Mouse (Mus musculus) inflammation-experienced regulatory T-cells, adult 6 months (primary cell): ENCODE data around the gene Cfap45. TPM values are rescaled to one million over a fixed set of nuclear protein-coding genes. Genes with fewer than 3 reads are reported as not detected.

ENCODE experiments used
- ATAC-seq: one replicate; pipeline ENCODE4 v1.8.0; 2017
- polyA plus RNA-seq, 3 experiments: library from polyadenylated mRNA; unstranded; fragments of 100-300 nt; shearing (Covaris generic); gene quantifications; one replicate each; pipeline ENCODE4 v1.2.1; 2017

The Cfap45 gene
- polyA plus RNA-seq, 3 experiments from 2014 or later, result 0.43 to 1.5 (median 1.2) TPM

DNA sequence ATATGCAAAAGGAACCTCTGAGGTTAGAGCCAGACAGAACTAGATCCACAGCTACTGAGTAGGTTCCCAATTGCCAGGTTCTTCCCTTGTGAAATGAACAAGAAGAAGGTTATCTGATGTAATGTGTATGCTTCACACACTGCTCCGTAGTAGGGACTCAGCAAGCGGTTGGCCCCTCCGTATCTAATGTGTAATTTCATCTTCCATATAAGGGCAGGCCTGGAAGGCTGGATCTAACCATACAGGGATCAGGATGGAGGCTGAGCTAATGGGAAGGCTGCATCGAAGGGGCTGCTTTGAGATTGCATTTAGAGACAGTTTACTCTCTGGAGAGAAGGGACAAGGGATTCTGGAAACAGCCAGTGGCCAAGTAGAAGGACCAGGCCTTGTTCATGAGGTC, 47.2 kb downstream of the Cfap45 start:
- ATAC-seq, result no peak

DNA sequence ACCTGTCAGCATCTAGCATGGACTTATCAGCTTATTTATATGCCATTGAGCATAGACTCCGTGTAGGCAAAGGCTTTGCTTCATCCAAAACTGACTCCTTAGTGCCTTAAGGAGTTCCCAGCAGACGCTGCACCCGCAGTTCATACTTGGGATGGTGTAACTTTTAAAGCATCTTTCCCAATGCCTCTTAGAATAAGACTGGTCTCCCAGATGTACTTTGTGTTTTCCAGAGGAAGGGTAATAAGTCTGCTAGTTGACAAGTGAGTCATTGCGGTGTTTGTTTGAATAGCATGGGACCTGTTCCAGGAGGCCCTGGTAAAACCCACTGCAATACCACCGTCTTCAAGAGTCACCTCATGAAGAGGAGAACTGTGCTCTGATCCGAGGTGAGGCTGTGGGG, 59.5 kb downstream of the Cfap45 start:
- no peak for ATAC-seq

DNA sequence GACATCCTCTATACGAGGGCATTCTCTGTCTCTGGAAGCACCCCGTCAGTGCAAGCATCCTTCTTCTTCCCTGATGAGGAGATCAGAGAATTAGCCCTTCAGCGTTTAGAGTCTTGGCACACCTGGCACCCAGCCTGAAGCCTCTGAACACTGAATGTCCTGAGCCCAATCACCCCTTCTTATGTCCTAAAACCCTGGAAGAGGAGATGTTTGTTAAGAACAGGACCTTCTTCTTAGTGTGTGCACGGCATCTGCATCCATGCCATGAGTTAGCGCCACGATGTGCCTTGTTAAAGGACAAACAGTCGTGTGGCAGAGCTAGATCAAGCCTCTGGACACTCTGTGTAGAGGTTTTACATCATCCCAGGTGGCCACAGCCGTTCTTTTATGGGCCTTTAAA, 61.8 kb downstream of the Cfap45 start:
- no peak for ATAC-seq

DNA sequence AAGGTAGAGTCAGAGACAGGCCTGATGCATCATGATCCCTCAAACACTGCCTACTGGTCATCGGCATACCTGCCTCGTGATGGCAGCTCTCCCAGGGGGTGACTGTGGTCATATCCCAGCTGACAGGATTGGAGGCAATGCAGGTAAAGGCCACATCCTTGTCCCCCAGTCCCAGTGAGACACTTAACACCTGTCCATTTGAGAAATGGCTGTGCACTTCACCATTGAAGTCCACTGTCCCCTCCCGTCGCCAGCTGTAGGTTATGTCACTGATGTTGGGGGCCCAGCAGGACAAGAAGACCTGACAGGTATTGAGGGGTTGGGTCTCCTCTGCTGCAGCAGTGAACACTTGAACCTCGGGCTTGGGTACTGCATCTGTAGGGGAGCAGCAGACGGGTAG, 63.7 kb downstream of the Cfap45 start:
- no peak for ATAC-seq

DNA sequence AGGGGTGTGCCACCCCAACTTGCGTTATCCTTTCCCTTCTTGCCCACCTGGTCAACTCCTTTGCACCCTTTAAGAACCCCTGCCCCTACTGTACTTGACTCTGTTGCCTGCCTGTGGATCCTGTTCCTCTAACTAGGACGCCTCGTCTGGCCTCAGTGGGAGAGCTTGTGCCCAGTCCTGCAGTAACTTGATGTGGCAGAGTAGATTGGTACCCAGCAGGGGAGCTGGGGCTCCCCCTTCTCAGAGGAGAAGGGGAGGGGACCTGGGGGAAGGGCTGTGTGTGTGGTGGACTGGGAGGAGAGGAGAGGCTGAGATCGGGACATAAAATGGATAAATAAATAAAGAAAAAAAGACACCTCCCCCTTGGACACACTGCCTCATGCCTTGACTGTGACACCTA, 64.4 kb downstream of the Cfap45 start:
- ATAC-seq, result no peak

DNA sequence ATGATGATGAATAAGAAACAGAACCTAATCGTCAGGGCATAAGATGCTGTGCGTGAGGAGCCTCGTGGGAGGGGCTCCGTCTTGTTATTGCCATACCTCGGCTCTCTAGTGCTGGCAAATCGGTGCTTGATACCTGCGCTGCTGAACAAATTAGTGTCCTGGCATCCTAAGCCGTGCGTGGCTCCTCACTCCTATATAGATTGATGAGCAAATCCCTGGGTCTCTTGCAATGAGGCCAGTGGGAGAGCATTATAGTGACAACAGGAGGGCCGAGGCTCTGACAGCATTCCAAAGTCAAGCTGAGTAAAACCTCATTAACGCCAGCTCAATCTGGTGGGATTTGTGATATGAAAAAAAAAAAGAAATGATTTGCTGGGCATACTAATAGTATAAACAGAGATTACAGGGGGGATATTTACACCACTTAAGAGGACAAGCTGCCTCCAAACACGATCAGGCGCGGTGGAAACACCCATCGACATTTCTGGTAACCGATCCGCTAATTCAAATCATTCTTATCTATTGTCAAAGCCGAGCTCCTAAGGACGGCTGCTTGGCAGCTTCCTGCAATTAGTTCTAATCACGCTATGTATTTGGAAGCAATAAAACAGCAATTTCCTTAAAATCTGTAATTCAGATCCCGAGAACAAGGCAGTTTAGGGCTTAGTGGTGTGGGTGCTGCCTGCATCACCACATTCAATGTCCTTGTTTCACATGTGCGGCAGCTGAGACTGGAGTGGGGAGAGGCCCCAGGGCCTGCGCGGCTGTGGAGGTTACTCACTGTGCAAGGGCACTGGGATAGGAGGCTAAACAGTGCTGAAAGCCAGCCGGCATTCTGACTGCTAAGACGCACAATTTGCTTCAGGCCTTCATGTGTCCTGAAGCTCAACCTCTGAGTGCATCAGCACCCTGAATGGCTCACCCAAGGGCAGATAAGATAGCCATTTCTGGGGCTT, 65.3 kb downstream of the Cfap45 start:
- no peak for ATAC-seq

DNA sequence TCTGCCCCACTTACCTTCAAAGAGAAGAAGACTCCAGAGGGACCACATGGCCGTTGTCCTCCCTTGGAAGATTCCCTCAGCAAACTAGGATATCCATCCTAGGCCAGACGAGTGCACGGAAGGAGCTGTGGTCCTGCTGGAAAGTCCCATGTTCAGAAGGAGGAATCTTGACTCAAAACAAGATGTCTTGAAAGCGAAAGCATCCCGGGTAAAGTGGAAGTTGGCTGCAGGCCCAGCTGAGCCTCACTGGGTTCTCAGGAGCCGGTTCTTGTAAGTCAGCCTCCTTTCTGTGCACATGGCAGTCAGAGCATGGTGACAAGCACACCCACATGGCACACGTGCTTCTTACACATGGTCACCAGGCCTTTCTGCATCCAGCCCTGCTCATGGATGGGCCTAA, 69.8 kb downstream of the Cfap45 start, which contains the start of gene Slamf8:
TSS of gene Slamf8 (minus strand) at position 184 of the 400 bp plus-strand sequence.
- peak; percentile 63 for ATAC-seq

DNA sequence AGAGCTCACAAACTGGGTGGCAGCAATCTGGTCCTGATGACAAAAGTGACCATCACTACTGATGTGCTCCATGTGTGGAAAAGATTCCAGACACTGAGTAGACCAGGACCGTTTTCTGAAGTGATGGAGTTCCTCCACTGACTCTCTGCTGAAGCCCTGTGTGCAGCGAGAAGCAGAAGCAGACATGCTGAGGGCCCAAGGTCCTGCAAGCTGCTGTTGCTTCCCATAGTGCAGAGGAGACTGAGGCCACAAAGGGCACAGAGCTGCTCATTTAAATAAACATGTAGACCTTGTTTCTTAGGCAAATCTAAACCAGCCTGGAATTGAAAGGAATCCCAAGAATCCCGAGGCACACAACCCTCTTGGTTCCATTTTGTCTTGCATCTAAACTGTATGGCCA, 72.7 kb downstream of the Cfap45 start:
- ATAC-seq, result no peak

DNA sequence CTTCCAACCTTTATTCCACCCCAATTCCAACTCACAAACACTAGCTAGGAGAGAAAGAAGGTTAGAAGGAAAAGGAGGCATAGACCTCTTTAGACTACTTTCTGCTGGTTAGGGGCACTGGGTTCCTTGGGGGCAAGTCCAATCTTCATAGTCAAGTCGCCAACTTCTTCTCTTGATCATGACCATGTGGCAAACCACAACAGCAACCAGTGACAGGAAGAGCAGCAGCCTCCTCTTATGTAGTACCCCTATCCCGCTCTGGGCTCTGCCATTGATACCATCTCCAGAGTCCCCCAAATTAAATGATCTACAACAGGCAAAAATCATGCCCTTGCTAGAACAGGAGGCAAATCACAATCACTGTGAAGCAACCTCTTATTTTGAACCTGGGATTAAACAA, 73.4 kb downstream of the Cfap45 start:
- no peak for ATAC-seq

DNA sequence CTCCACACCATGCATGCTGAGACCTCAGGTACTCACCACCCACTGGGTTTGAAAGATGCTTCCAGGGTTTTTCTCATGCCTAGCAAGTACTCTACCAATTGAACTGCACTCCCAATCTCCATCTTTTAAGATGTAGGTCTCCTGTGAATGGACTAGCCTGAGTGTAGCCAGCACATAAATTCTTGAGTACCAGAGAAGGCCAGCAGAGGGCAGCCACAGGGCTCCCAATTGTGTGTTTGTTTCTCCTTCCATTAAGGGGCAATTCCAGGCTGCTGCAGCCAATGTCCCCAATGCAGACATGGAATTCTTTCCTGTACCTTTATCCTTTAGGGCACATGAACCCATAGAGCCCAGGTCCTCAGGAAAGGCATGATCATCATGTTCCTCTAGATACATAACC, 73.9 kb downstream of the Cfap45 start:
- ATAC-seq, result no peak

Other genes starting within 250 kb of the Cfap45 start
- under 1 TPM in 2 of 3 experiments, not detected in 1; 0.12 to 0.52 TPM for gene Atp1a2, start 222.7 kb upstream of the Cfap45 start, polyA plus RNA-seq
- not detected for gene Kcnj9, start 191.5 kb upstream of the Cfap45 start, polyA plus RNA-seq
- under 1 TPM in 1 of 3 experiments, not detected in 2; 0.12 TPM for gene Kcnj10, start 179.6 kb upstream of the Cfap45 start, polyA plus RNA-seq
- gene Pigm, start 144.3 kb upstream of the Cfap45 start, polyA plus RNA-seq, result 1 to 10 TPM; 4.9 to 6.3 (median 5.7) TPM
- gene Slamf9, start 45.4 kb upstream of the Cfap45 start, polyA plus RNA-seq, result under 1 TPM in 2 of 3 experiments, not detected in 1; 0.36 to 0.61 TPM
- gene Igsf9, start 39.0 kb upstream of the Cfap45 start, polyA plus RNA-seq, result 1 to 10 TPM in 1 of 3 experiments, under 1 TPM in 1, not detected in 1; 0.50 to 1.4 TPM
- gene Tagln2, start 20.8 kb upstream of the Cfap45 start, polyA plus RNA-seq, result 100 to 1,000 TPM; 260 to 650 (median 280) TPM
- not detected for gene Vsig8, start 35.1 kb downstream of the Cfap45 start, polyA plus RNA-seq
- 1 to 10 TPM in 2 of 3 experiments, under 1 TPM in 1; 0.40 to 1.6 (median 1.1) TPM for gene Slamf8, start 69.8 kb downstream of the Cfap45 start, polyA plus RNA-seq
- gene Fcrl6, start 81.8 kb downstream of the Cfap45 start, polyA plus RNA-seq, result under 1 TPM in 1 of 3 experiments, not detected in 2; 0.28 TPM
- gene Dusp23, start 112.2 kb downstream of the Cfap45 start, polyA plus RNA-seq, result 1 to 10 TPM; 5.1 to 9.2 (median 5.5) TPM
- not detected for gene Crp, start 177.3 kb downstream of the Cfap45 start, polyA plus RNA-seq